26 mouse cellular contexts compared by ENCODE assay signal in the genomic region with DNA sequence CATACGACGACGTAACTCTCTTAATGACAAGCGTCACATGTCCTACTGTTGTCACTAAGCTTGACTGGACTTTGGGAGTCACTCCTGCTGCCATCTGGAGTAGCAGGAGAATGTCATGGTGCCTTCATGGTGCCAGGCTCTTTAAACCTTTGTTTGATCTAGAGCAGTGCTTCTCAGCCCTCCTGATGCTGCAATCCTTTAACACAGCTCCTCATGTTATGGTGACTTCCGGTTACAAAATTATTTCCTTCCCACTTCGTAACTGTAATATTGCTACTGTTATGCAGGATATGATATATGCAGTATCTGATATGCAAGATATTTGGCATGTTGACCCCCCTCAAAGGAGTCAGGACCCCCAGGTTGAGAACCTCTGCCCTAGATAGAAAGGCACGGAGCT. TPM values are rescaled to one million over a fixed set of nuclear protein-coding genes. Genes with fewer than 3 reads are reported as not detected.
A peak's percentile ranks its signal among the peaks of the same experiment; 100 is the strongest.
DNase-seq lines count a peak whose midpoint lies in the region; ATAC-seq and TF ChIP-seq lines count a peak whose summit lies in the region.
"Had no signal": no experiment of that assay in that cellular context is flagged by ENCODE, and none has a peak within 500 bp of the region (broad histone marks: within the 10 kb centered on the region; RNA-seq: fewer than 3 reads in every experiment).

No protein-coding gene starts in this region.

- 68% methylated on average over 7 of the region's 7 CpGs for WGBS in liver, postnatal 0 days (ENCODE audit: insufficient replicate concordance)
- WGBS in liver, embryonic 11.5 days, result 87% methylated on average over 7 of the region's 7 CpGs
- 86% methylated on average over 7 of the region's 7 CpGs for WGBS in limb, embryonic 10.5 days
- 80% methylated on average over 7 of the region's 7 CpGs for WGBS in stomach, embryonic 15.5 days

- no peaks in the 10 kb centered on the region for H3K27me3 ChIP-seq in liver, postnatal 0 days (ENCODE audit: insufficient read depth, low read length)
- no peaks in the 10 kb centered on the region for H3K27me3 ChIP-seq in liver, embryonic 11.5 days (replicated peaks; ENCODE audit: control insufficient read depth, insufficient read depth, low read length)
- H3K27me3 ChIP-seq in limb, embryonic 10.5 days (ENCODE audit: low read depth, poor library complexity, severe bottlenecking), result no peaks in the 10 kb centered on the region
- no peaks in the 10 kb centered on the region for H3K27me3 ChIP-seq in stomach, embryonic 15.5 days (replicated peaks)
- H3K27me3 ChIP-seq: forebrain, embryonic 13.5 days; hindbrain, embryonic 13.5 days; limb, embryonic 15.5 days; neural tube, embryonic 13.5 days; Patski had no signal

- 0 out of 2 replicates have a peak, but pooled peaks cover 2% of the 10 kb centered on the region for H3K4me1 ChIP-seq in liver, postnatal 0 days (ENCODE audit: insufficient read depth)
- no peaks in the 10 kb centered on the region for H3K4me1 ChIP-seq in liver, embryonic 11.5 days (replicated peaks; ENCODE audit: control insufficient read depth, insufficient read depth, low read length)
- peaks cover 13% of the 10 kb centered on the region for H3K4me1 ChIP-seq in bone marrow macrophage, adult 2 months (ENCODE audit: control insufficient read depth, insufficient read depth, low read length)
- peaks cover 24% of the 10 kb centered on the region for H3K4me1 ChIP-seq in limb, embryonic 10.5 days
- H3K4me1 ChIP-seq in stomach, embryonic 15.5 days, result no peaks in the 10 kb centered on the region; the same call in 1 of the 2 replicates
- H3K4me1 ChIP-seq: heart, embryonic 10.5 days; hindbrain, embryonic 13.5 days; neural tube, embryonic 13.5 days had no signal

- no peak overlapping the region for H3K9ac ChIP-seq in liver, postnatal 0 days (replicated peaks)
- H3K9ac ChIP-seq in liver, embryonic 11.5 days (ENCODE audit: low read depth, low read length), result no peak overlapping the region
- H3K9ac ChIP-seq in stomach, embryonic 15.5 days, result no peak overlapping the region
- H3K9ac ChIP-seq: forebrain, embryonic 13.5 days; hindbrain, embryonic 13.5 days; limb, embryonic 15.5 days; neural tube, embryonic 13.5 days had no signal

- H3K9me3 ChIP-seq in liver, postnatal 0 days (ENCODE audit: low read length), result no peaks in the 10 kb centered on the region; the same call in 1 of the 2 replicates
- H3K9me3 ChIP-seq in liver, embryonic 11.5 days (ENCODE audit: control insufficient read depth, low read length), result no peaks in the 10 kb centered on the region
- peaks cover 5% of the 10 kb centered on the region; the same call in 1 of the 2 replicates for H3K9me3 ChIP-seq in limb, embryonic 10.5 days (replicated peaks)
- no peaks in the 10 kb centered on the region for H3K9me3 ChIP-seq in stomach, embryonic 15.5 days
- H3K9me3 ChIP-seq: heart, embryonic 10.5 days; hindbrain, embryonic 13.5 days; limb, embryonic 15.5 days; midbrain, embryonic 10.5 days; neural tube, embryonic 13.5 days had no signal

- H3K27ac ChIP-seq in liver, postnatal 0 days (ENCODE audit: low read depth), result peak overlapping the region; percentile 69
- H3K27ac ChIP-seq in liver, embryonic 11.5 days (ENCODE audit: low read depth, low read length), result no peak overlapping the region
- peak overlapping the region; percentile 47 for H3K27ac ChIP-seq in bone marrow macrophage, adult 2 months (ENCODE audit: insufficient read depth, low read depth, low read length)
- H3K27ac ChIP-seq in limb, embryonic 10.5 days, result peak overlapping the region; percentile 66; the same call in 1 of the 2 replicates
- H3K27ac ChIP-seq in stomach, embryonic 15.5 days, result peak overlapping the region; percentile 77; the same call in 1 of the 2 replicates
- H3K27ac ChIP-seq: forebrain, embryonic 13.5 days; heart, embryonic 10.5 days; hindbrain, embryonic 13.5 days; layer of hippocampus, adult 2 months; limb, embryonic 15.5 days; macrophage; midbrain, embryonic 10.5 days; neural tube, embryonic 13.5 days had no signal

- H3K4me3 ChIP-seq in liver, postnatal 0 days (ENCODE audit: low read depth, low read length), result no peak overlapping the region
- H3K4me3 ChIP-seq in liver, embryonic 11.5 days (ENCODE audit: low read depth, low read length), result no peak overlapping the region
- H3K4me3 ChIP-seq in bone marrow macrophage, adult 2 months (ENCODE audit: insufficient read depth, low read length), result no peak overlapping the region
- H3K4me3 ChIP-seq in limb, embryonic 10.5 days, result no peak overlapping the region
- H3K4me3 ChIP-seq in stomach, embryonic 15.5 days (replicated peaks), result no peak overlapping the region
- H3K4me3 ChIP-seq: forebrain, embryonic 13.5 days; heart, embryonic 10.5 days; hindbrain, embryonic 13.5 days; layer of hippocampus, adult 2 months; limb, embryonic 15.5 days; midbrain, embryonic 10.5 days; neural tube, embryonic 13.5 days had no signal

- H3K36me3 ChIP-seq in liver, postnatal 0 days (replicated peaks; ENCODE audit: insufficient read depth, low read length), result no peaks in the 10 kb centered on the region
- no peaks in the 10 kb centered on the region for H3K36me3 ChIP-seq in liver, embryonic 11.5 days (ENCODE audit: control insufficient read depth, insufficient read depth, low read length)
- H3K36me3 ChIP-seq in limb, embryonic 10.5 days, result peaks cover 8% of the 10 kb centered on the region
- H3K36me3 ChIP-seq in stomach, embryonic 15.5 days, result peaks cover 3% of the 10 kb centered on the region; the same call in 1 of the 2 replicates
- H3K36me3 ChIP-seq: neural tube, embryonic 13.5 days had no signal

- DNase-seq in liver, postnatal 0 days, result no peak
- no peak for DNase-seq in liver, embryonic 11.5 days (ENCODE audit: low spot score)
- no peak for DNase-seq in limb, embryonic 10.5 days (ENCODE audit: low spot score)
- no peak for DNase-seq in kidney, adult 11 months
- no peak for DNase-seq in ovary, postnatal 14 days (ENCODE audit: low spot score)
- DNase-seq: adrenal gland, postnatal 14 days; cerebellum, adult 18-20 months; cerebellum, postnatal 14 days; gastrocnemius, postnatal 14 days; heart, postnatal 36 days; kidney, adult 2 months; kidney, postnatal 36 days; thymus, postnatal 4 days had no signal

- no peak overlapping the region for H3K4me2 ChIP-seq in liver, postnatal 0 days (ENCODE audit: low read depth, low read length)
- H3K4me2 ChIP-seq in liver, embryonic 11.5 days, result no peak overlapping the region
- H3K4me2 ChIP-seq in stomach, embryonic 15.5 days, result no peak overlapping the region
- H3K4me2 ChIP-seq: forebrain, embryonic 13.5 days; hindbrain, embryonic 13.5 days; limb, embryonic 15.5 days; neural tube, embryonic 13.5 days had no signal

- no peak for TF ChIP-seq CTCF in liver, postnatal 0 days (IDR thresholded peaks at IDR 0.05; ENCODE audit: low read depth)
- no peak for TF ChIP-seq CTCF in bone marrow macrophage, adult 2 months (IDR thresholded peaks at IDR 0.05; ENCODE audit: low read depth, low read length)

- no peak for TF ChIP-seq POLR2A in bone marrow macrophage, adult 2 months (IDR thresholded peaks at IDR 0.05; ENCODE audit: borderline replicate concordance, low read depth, low read length)

- ATAC-seq in liver, postnatal 0 days, result 0 out of 2 replicates have a peak, but pooled peaks have one; percentile 29
- ATAC-seq in liver, embryonic 11.5 days (replicated peaks; ENCODE audit: low FRiP score), result no peak
- ATAC-seq in stomach, embryonic 15.5 days (ENCODE audit: insufficient read depth, low FRiP score, low read depth), result no peak
- ATAC-seq: forebrain, embryonic 13.5 days; Patski had no signal

- no peak for TF ChIP-seq EP300 in liver, postnatal 0 days (IDR thresholded peaks at IDR 0.05; ENCODE audit: low read depth)

RNA-seq across cellular contexts. Expression of a gene that starts 7.2 kb away (rescaled TPM):
- polyA plus RNA-seq in liver, postnatal 0 days (2015; fragmentation: Nextera tagmentation; extraction: Ambion mirVana), result 2.4 and 3.4 TPM in 2 replicates
- polyA plus RNA-seq in liver, embryonic 11.5 days (2014; fragmentation: Nextera tagmentation; extraction: Ambion mirVana), result 7.1 and 8.9 TPM in 2 replicates
- 6.1 and 7.4 TPM in 2 replicates for polyA plus RNA-seq in bone marrow macrophage, adult 2 months (2012; ENCODE audit: insufficient read depth, insufficient read length, missing spikeins)
- polyA plus RNA-seq in limb, embryonic 10.5 days (2016; fragmentation: Nextera tagmentation; extraction: Ambion mirVana), result 25.5 and 33.4 TPM in 2 replicates
- 27.8 and 31.4 TPM in 2 replicates for polyA plus RNA-seq in stomach, embryonic 15.5 days (2015; fragmentation: Nextera tagmentation; extraction: Ambion mirVana)

RNA-seq across cellular contexts. Expression of a gene that starts 57.0 kb away (rescaled TPM):
- polyA plus RNA-seq in liver, postnatal 0 days (2015; fragmentation: Nextera tagmentation; extraction: Ambion mirVana), result 5.6 and 7.4 TPM in 2 replicates
- polyA plus RNA-seq in liver, embryonic 11.5 days (2014; fragmentation: Nextera tagmentation; extraction: Ambion mirVana), result 0.10 and 0.14 TPM in 2 replicates
- not detected in 2 replicates for polyA plus RNA-seq in bone marrow macrophage, adult 2 months (2012; ENCODE audit: insufficient read depth, insufficient read length, missing spikeins)
- polyA plus RNA-seq in limb, embryonic 10.5 days (2016; fragmentation: Nextera tagmentation; extraction: Ambion mirVana), result 0.10 and 0.11 TPM in 2 replicates
- polyA plus RNA-seq in stomach, embryonic 15.5 days (2015; fragmentation: Nextera tagmentation; extraction: Ambion mirVana), result 0.14 and 0.15 TPM in 2 replicates
- polyA plus RNA-seq: lung, embryonic 16.5 days; macrophage; midbrain, postnatal 0 days; neural tube, embryonic 13.5 days had no signal
